Mouse (Mus musculus): ENCODE data around the gene Vsig8.

Vsig8 gene

GRCm38 (mm10) chr1:172590385-172590784 lies 34.6 kb downstream of the Vsig8 start, which contains the start of gene Slamf8:
TSS of gene Slamf8 (minus strand) at chr1:172590568.
- no peak for DNase-seq (ENCODE audit: low read depth)

- no peak for DNase-seq (ENCODE audit: low read depth)
These were observed 37.6 kb downstream of the Vsig8 start for GRCm38 (mm10) chr1:172593321-172593720.

GRCm38 (mm10) chr1:172593956-172594355 lies 38.2 kb downstream of the Vsig8 start:
- DNase-seq (ENCODE audit: low read depth), result no peak

- peak; percentile 45 for DNase-seq (ENCODE audit: low read depth)
These were observed 38.8 kb downstream of the Vsig8 start for GRCm38 (mm10) chr1:172594495-172594894.

- DNase-seq (ENCODE audit: low read depth), result no peak
These were observed 46.6 kb downstream of the Vsig8 start, which contains the start of gene Fcrl6 for GRCm38 (mm10) chr1:172602326-172602725. TSS of gene Fcrl6 (minus strand) at chr1:172602551.

GRCm38 (mm10) chr1:172611304-172611703 lies 55.6 kb downstream of the Vsig8 start:
- no peak for DNase-seq (ENCODE audit: low read depth)

GRCm38 (mm10) chr1:172612745-172613144 lies 57.0 kb downstream of the Vsig8 start:
- DNase-seq (ENCODE audit: low read depth), result peak; percentile 55

Measured in 416B (cell line).